Mouse (Mus musculus): ENCODE measurements around the gene Pard3b.

GRCm38 (mm10) chr1:62580314-62580935, 941.8 kb downstream of the Pard3b start:
- TF ChIP-seq CTCF (IDR thresholded peaks at IDR 0.05; ENCODE audit: low read depth) (no peak), EP300 (optimal IDR thresholded peaks at IDR 0.05) (no peak)
